Comparison of ENCODE assay signal across 8 mouse cellular contexts in the genomic region with DNA sequence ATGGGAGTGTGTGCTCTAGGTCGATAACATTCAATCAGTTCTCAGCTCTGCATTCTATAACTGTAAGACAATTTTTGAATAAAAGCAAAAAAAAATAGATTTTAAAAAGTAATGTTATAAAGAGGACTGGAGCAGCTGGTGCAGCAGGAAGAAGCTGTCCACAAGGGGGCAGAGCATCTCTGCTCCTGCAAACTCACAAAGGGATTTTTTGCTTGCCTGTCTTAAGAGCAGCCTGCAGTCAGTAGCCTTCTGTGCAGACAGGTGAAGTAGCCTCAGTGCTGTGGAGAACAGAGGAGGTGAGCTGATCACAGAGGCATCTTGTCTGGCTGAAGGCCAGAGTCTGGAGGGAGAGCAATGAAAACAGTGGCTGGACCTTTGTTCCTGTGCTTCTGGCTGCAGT.
DNase-seq lines count a peak whose midpoint lies in the region; ATAC-seq lines count a peak whose summit lies in the region.
"Not testable (repeated sequence)": the region's sequence is repeated elsewhere in the genome, so short reads cannot be mapped to it uniquely, and the experiment has no call there.

No protein-coding gene starts in this region.

- peak; percentile 4 for DNase-seq in WW6 (ENCODE audit: low read depth, low spot score)
- DNase-seq in embryo, embryonic 10 days (ENCODE audit: low spot score), result peak; percentile 58
- peak; percentile 9 for DNase-seq in gastrocnemius, postnatal 14 days
- peak; percentile 38 for DNase-seq in kidney, adult 18-20 months
- peak; percentile 62 to 66 for DNase-seq in left cerebral cortex, adult 18-20 months (ENCODE audit: low spot score in 2 of 2)
- peak; percentile 48 for DNase-seq in right cerebral cortex, adult 18-20 months
- DNase-seq in thymus, postnatal 4 days, result peak; percentile 87

- intact Hi-C loops in gastrocnemius, postnatal 14 days (cut with DNase I; ENCODE audit: low total_unique reads), result not testable (repeated sequence)

- peak; percentile 92 for ATAC-seq in megakaryocyte-erythroid progenitor cell, adult 5-6 weeks (replicated peaks; ENCODE audit: low FRiP score, low TSS enrichment, poor library complexity, severe bottlenecking)

Comparison
In these comparisons a context has a peak if more than half of its experiments do, and no peak if none do; other contexts are left out.
1. Peak in every context shown above with its lines: DNase-seq and ATAC-seq.
2. DNase-seq: peak in every context shown above with its lines; median percentile 87 in thymus, postnatal 4 days; 64 in left cerebral cortex, adult 18-20 months; 58 in embryo, embryonic 10 days; 48 in right cerebral cortex, adult 18-20 months; 38 in kidney, adult 18-20 months; 9 in gastrocnemius, postnatal 14 days; 4 in WW6.